Mouse (Mus musculus) heart, embryonic 11.5 days (tissue): Measurements from ENCODE around the gene Scnm1. TPM values are rescaled to one million over a fixed set of nuclear protein-coding genes. Genes with fewer than 3 reads are reported as not detected.
"Not testable (repeated sequence)": the region's sequence is repeated elsewhere in the genome, so short reads cannot be mapped to it uniquely, and the experiment has no call there.

Source experiments
- ATAC-seq: fragments of 200-750 bp; cut with Nextera tagmentation; replicated peaks from 2 replicates; pipeline ENCODE4 v1.8.0; 2017; ENCODE audit warnings: moderate library complexity; ENCODE audit not compliant: insufficient number of reproducible peaks, low FRiP score, low TSS enrichment
- H3K27ac ChIP-seq: fragments of 300-500 bp; sonication (generic); 2 replicates; pipeline ENCODE4 v1.5.1; 2014; ENCODE audit warnings: mild to moderate bottlenecking, low read depth, low read length
- H3K27me3 ChIP-seq: fragments of 300-500 bp; sonication (generic); 2 replicates; pipeline ENCODE4 v1.6.1; 2014; ENCODE audit warnings: mild to moderate bottlenecking, low read length, mixed read lengths; ENCODE audit not compliant: control insufficient read depth, insufficient read depth
- H3K36me3 ChIP-seq: fragments of 300-500 bp; sonication (generic); 2 replicates; pipeline ENCODE4 v1.6.1; 2014; ENCODE audit warnings: mild to moderate bottlenecking, low read length, moderate library complexity, mixed read lengths; ENCODE audit not compliant: control insufficient read depth, insufficient read depth
- H3K4me1 ChIP-seq: fragments of 300-500 bp; sonication (generic); 2 replicates; pipeline ENCODE4 v1.6.1; 2014; ENCODE audit warnings: low read length; ENCODE audit not compliant: control insufficient read depth, insufficient read depth
- H3K4me2 ChIP-seq: fragments of 300-500 bp; sonication (generic); 2 replicates; pipeline ENCODE4 v1.6.1; 2014; ENCODE audit warnings: mild to moderate bottlenecking, moderate library complexity
- H3K4me3 ChIP-seq: fragments of 300-500 bp; sonication (generic); 2 replicates; pipeline ENCODE4 v1.5.1; 2014; ENCODE audit warnings: low read depth, low read length
- H3K9ac ChIP-seq: fragments of 300-500 bp; sonication (generic); 2 replicates; pipeline ENCODE4 v1.6.1; 2014; ENCODE audit warnings: mild to moderate bottlenecking, low read depth, low read length, moderate library complexity
- H3K9me3 ChIP-seq: fragments of 300-500 bp; sonication (generic); replicated peaks from 2 replicates; pipeline ENCODE4 v1.6.1; 2016; ENCODE audit warnings: low read length; ENCODE audit not compliant: control insufficient read depth
- WGBS: fragments of 180-500 bp; shearing (Covaris S2); extraction: QIAGEN DNeasy Blood & Tissue Kit; methylation state at CpG from one replicate; pipeline ENCODE4 v1.1.7; 2014; ENCODE audit not compliant: insufficient replicate concordance; 5-methylcytosine and 5-hydroxymethylcytosine counted together
- polyA plus RNA-seq: library from polyadenylated mRNA; unstranded; fragments of >200 nt; fragmentation: Nextera tagmentation; extraction: Ambion mirVana; gene quantifications from 2 replicates; pipeline ENCODE4 v1.2.1, GENCODE M21; 2014

The Scnm1 gene
- polyA plus RNA-seq, 1 experiment from 2014 or later: 57.7 TPM

GRCm38 (mm10) chr3:95132389-95132788 is 1.4 kb downstream of the Scnm1 start:
- not testable (repeated sequence) for H3K9ac ChIP-seq, H3K9me3 ChIP-seq, H3K4me2 ChIP-seq, ATAC-seq, H3K27me3 ChIP-seq, H3K27ac ChIP-seq, H3K36me3 ChIP-seq, H3K4me3 ChIP-seq
- WGBS: 85% methylated on average over 2 of the region's 2 CpGs
- H3K4me1 ChIP-seq: peaks cover 11% of the 10 kb centered on the region

GRCm38 (mm10) chr3:95130081-95130480 is 3.7 kb downstream of the Scnm1 start:
- Histone ChIP-seq H3K9me3 (no peaks in the 10 kb centered on the region), H3K36me3 (no peaks in the 10 kb centered on the region), H3K4me3 (no peak overlapping the region), H3K4me1 (peaks cover 7% of the 10 kb centered on the region), H3K4me2 (no peak overlapping the region), H3K27ac (no peak overlapping the region), H3K9ac (no peak overlapping the region), H3K27me3 (no peaks in the 10 kb centered on the region)
- 85% methylated on average over 5 of the region's 5 CpGs for WGBS
- ATAC-seq: no peak

GRCm38 (mm10) chr3:95129226-95129651 is 4.6 kb downstream of the Scnm1 start:
- WGBS: 68% methylated on average over 6 of the region's 6 CpGs
- no peak for ATAC-seq
- Histone ChIP-seq H3K4me1 (peaks cover 8% of the 10 kb centered on the region), H3K9ac (no peak overlapping the region), H3K9me3 (no peaks in the 10 kb centered on the region), H3K4me3 (no peak overlapping the region), H3K36me3 (no peaks in the 10 kb centered on the region), H3K27me3 (no peaks in the 10 kb centered on the region), H3K27ac (no peak overlapping the region), H3K4me2 (no peak overlapping the region)

- Histone ChIP-seq H3K4me1 (peaks cover 5% of the 10 kb centered on the region), H3K9me3 (no peaks in the 10 kb centered on the region), H3K9ac (no peak overlapping the region), H3K27ac (no peak overlapping the region; the same call in 1 of the 2 replicates), H3K4me3 (no peak overlapping the region), H3K27me3 (no peaks in the 10 kb centered on the region), H3K4me2 (no peak overlapping the region), H3K36me3 (peaks cover 19% of the 10 kb centered on the region)
- ATAC-seq: no peak
- WGBS: 30% methylated on average over 5 of the region's 5 CpGs
Measured at GRCm38 (mm10) chr3:95124972-95125371, 8.8 kb downstream of the Scnm1 start.

GRCm38 (mm10) chr3:95124246-95124645 is 9.6 kb downstream of the Scnm1 start, which contains the start of gene Tmod4:
Gene Tmod4, plus strand, starts transcription at chr3:95124476.
- Histone ChIP-seq H3K36me3 (peaks cover 26% of the 10 kb centered on the region), H3K4me3 (no peak within 1 kb of the TSS), H3K9ac (no peak within 1 kb of the TSS), H3K4me1 (peaks cover 5% of the 10 kb centered on the region), H3K27me3 (no peaks in the 10 kb centered on the region), H3K4me2 (no peak within 1 kb of the TSS), H3K27ac (no peak within 1 kb of the TSS; the same call in 1 of the 2 replicates), H3K9me3 (no peaks in the 10 kb centered on the region)
- no peak for ATAC-seq
- WGBS: 52% methylated on average over 6 of the region's 6 CpGs

GRCm38 (mm10) chr3:95121580-95121979 is 12.2 kb downstream of the Scnm1 start:
- Histone ChIP-seq H3K36me3 (peaks cover 29% of the 10 kb centered on the region), H3K4me2 (no peak overlapping the region), H3K27ac (peak overlapping the region; percentile 72), H3K27me3 (no peaks in the 10 kb centered on the region), H3K9ac (no peak overlapping the region), H3K4me1 (peaks cover 5% of the 10 kb centered on the region), H3K9me3 (no peaks in the 10 kb centered on the region), H3K4me3 (no peak overlapping the region)
- ATAC-seq: no peak
- 67% methylated on average over 6 of the region's 6 CpGs for WGBS

GRCm38 (mm10) chr3:95117751-95118150 is 16.1 kb downstream of the Scnm1 start:
- Histone ChIP-seq H3K9ac (no peak overlapping the region), H3K9me3 (no peaks in the 10 kb centered on the region), H3K4me2 (no peak overlapping the region), H3K27me3 (no peaks in the 10 kb centered on the region), H3K36me3 (peaks cover 41% of the 10 kb centered on the region), H3K27ac (no peak overlapping the region), H3K4me1 (no peaks in the 10 kb centered on the region), H3K4me3 (no peak overlapping the region)
- 94% methylated on average over 2 of the region's 2 CpGs for WGBS
- no peak for ATAC-seq

- H3K27me3 ChIP-seq: no peaks in the 10 kb centered on the region
- H3K36me3 ChIP-seq: peaks cover 13% of the 10 kb centered on the region
- peaks cover 8% of the 10 kb centered on the region for H3K4me1 ChIP-seq
- no peak overlapping the region for H3K4me3 ChIP-seq
- no peaks in the 10 kb centered on the region for H3K9me3 ChIP-seq
- H3K4me2 ChIP-seq: peak overlapping the region; percentile 62; the same call in 1 of the 2 replicates
- ATAC-seq: no peak
- H3K9ac ChIP-seq: no peak overlapping the region
- no peak overlapping the region for H3K27ac ChIP-seq
- 87% methylated on average over 1 of the region's 1 CpGs for WGBS
Measured at GRCm38 (mm10) chr3:95112760-95113159, 21.1 kb downstream of the Scnm1 start.

GRCm38 (mm10) chr3:95110911-95111726 is 22.7 kb downstream of the Scnm1 start, which contains the start of gene Vps72:
Gene Vps72, plus strand, starts transcription at chr3:95111022.
- Histone ChIP-seq H3K27ac (peak within 1 kb of the TSS; percentile 97), H3K27me3 (no peaks in the 10 kb centered on the region), H3K36me3 (peaks cover 12% of the 10 kb centered on the region), H3K4me2 (peak within 1 kb of the TSS; percentile 62), H3K9me3 (no peaks in the 10 kb centered on the region), H3K9ac (peak within 1 kb of the TSS; percentile 85), H3K4me1 (peaks cover 8% of the 10 kb centered on the region), H3K4me3 (peak within 1 kb of the TSS; percentile 70)
- peak; percentile 46 for ATAC-seq
- WGBS: under 1% methylated on average over 54 of the region's 54 CpGs
